Comparison of ENCODE assay signal across 14 mouse cellular contexts in the genomic region with DNA sequence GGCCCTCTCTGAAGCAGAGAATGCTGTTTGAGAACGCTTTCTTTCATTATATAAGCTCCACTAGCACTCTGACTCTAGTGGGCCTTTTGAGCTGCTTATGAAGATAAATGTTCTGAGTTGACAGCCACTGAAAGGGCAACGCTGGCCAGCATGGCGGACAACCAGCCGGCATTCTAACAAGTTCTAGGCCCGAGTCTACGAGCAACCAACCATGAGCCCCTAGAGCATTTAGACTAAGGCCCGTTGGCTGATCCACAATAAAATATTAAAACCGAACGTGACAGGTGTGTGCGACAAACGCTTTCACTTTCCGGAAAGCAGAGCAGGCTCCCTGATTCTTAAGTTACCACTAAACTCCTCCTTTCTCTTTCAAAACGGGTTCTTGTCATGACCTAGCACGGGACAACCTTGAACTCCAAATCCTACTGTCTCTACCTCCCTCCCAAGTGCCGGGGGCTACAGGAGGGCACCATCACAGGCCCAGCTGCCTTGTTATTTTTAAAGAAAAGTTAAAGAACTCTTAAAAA. TPM values are rescaled to one million over a fixed set of nuclear protein-coding genes. Genes with fewer than 3 reads are reported as not detected.
DNase-seq lines count a peak whose midpoint lies in the region; ATAC-seq and TF ChIP-seq lines count a peak whose summit lies in the region.
"Had no signal": no experiment of that assay in that cellular context is flagged by ENCODE, and none has a peak within 500 bp of the region (broad histone marks: within the 10 kb centered on the region; RNA-seq: fewer than 3 reads in every experiment).

No protein-coding gene starts in this region.

- TF ChIP-seq CTCF in E14TG2a.4 (conservative IDR thresholded peaks at IDR 0.05; ENCODE audit: low read length), result no peak

- no peaks in the 10 kb centered on the region for H3K27me3 ChIP-seq in limb, embryonic 13.5 days
- no peaks in the 10 kb centered on the region for H3K27me3 ChIP-seq in limb, embryonic 10.5 days (ENCODE audit: low read depth, poor library complexity, severe bottlenecking)
- H3K27me3 ChIP-seq in E14TG2a.4 (ENCODE audit: insufficient read depth, low read length), result no peaks in the 10 kb centered on the region
- no peaks in the 10 kb centered on the region for H3K27me3 ChIP-seq in liver, embryonic 16.5 days (ENCODE audit: control insufficient read depth, insufficient read depth, low read depth, low read length)
- H3K27me3 ChIP-seq: liver, embryonic 15.5 days; midbrain, embryonic 15.5 days had no signal

- 80% methylated on average over 15 of the region's 15 CpGs for whole genome bisulfite sequencing in limb, embryonic 13.5 days
- WGBS in limb, embryonic 10.5 days, result 92% methylated on average over 15 of the region's 15 CpGs
- WGBS in liver, embryonic 16.5 days (ENCODE audit: insufficient replicate concordance), result 83% methylated on average over 15 of the region's 15 CpGs

- H3K36me3 ChIP-seq in limb, embryonic 13.5 days, result peaks cover 3% of the 10 kb centered on the region; the same call in 1 of the 2 replicates
- peaks cover 5% of the 10 kb centered on the region for H3K36me3 ChIP-seq in limb, embryonic 10.5 days
- peaks cover 20% of the 10 kb centered on the region for H3K36me3 ChIP-seq in E14TG2a.4 (ENCODE audit: insufficient read depth, low read length)
- no peaks in the 10 kb centered on the region for H3K36me3 ChIP-seq in liver, embryonic 16.5 days (ENCODE audit: control insufficient read depth, insufficient read depth)
- H3K36me3 ChIP-seq: liver, embryonic 15.5 days; midbrain, embryonic 15.5 days had no signal

- H3K4me2 ChIP-seq in limb, embryonic 13.5 days (replicated peaks), result 0 out of 2 replicates have a peak overlapping the region, but pooled peaks have one; percentile 4
- H3K4me2 ChIP-seq in liver, embryonic 16.5 days (ENCODE audit: low read depth, low read length), result 0 out of 2 replicates have a peak overlapping the region, but pooled peaks have one; percentile 2

- H3K4me3 ChIP-seq in limb, embryonic 13.5 days, result no peak overlapping the region
- no peak overlapping the region for H3K4me3 ChIP-seq in limb, embryonic 10.5 days
- peak overlapping the region; percentile 24 for H3K4me3 ChIP-seq in E14TG2a.4 (replicated peaks; ENCODE audit: low read length)
- H3K4me3 ChIP-seq in liver, embryonic 16.5 days (ENCODE audit: low read depth, low read length), result no peak overlapping the region

- intact Hi-C loops in gastrocnemius, postnatal 14 days (cut with DNase I; ENCODE audit: low total_unique reads), result no loop called here

- H3K27ac ChIP-seq in limb, embryonic 13.5 days, result no peak overlapping the region
- H3K27ac ChIP-seq in limb, embryonic 10.5 days, result no peak overlapping the region
- H3K27ac ChIP-seq in liver, embryonic 16.5 days (ENCODE audit: low read length), result no peak overlapping the region
- H3K27ac ChIP-seq: liver, embryonic 15.5 days; midbrain, embryonic 15.5 days had no signal

- no peak for ATAC-seq in limb, embryonic 13.5 days (ENCODE audit: low FRiP score, low read depth)
- ATAC-seq in liver, embryonic 16.5 days (ENCODE audit: low read depth), result no peak
- ATAC-seq: hindbrain, embryonic 16.5 days; midbrain, embryonic 15.5 days had no signal

- H3K9me3 ChIP-seq in limb, embryonic 13.5 days, result no peaks in the 10 kb centered on the region
- no peaks in the 10 kb centered on the region for H3K9me3 ChIP-seq in limb, embryonic 10.5 days (replicated peaks)
- no peaks in the 10 kb centered on the region for H3K9me3 ChIP-seq in E14TG2a.4 (ENCODE audit: low read length)
- no peaks in the 10 kb centered on the region for H3K9me3 ChIP-seq in liver, embryonic 16.5 days (replicated peaks; ENCODE audit: control insufficient read depth, low read length)
- H3K9me3 ChIP-seq: liver, embryonic 15.5 days; midbrain, embryonic 15.5 days had no signal

- H3K9ac ChIP-seq in limb, embryonic 13.5 days, result no peak overlapping the region
- H3K9ac ChIP-seq in liver, embryonic 16.5 days (ENCODE audit: low read depth, low read length), result no peak overlapping the region

- peaks cover 18% of the 10 kb centered on the region for H3K4me1 ChIP-seq in limb, embryonic 13.5 days
- peaks cover 12% of the 10 kb centered on the region for H3K4me1 ChIP-seq in limb, embryonic 10.5 days
- peaks cover 75% of the 10 kb centered on the region for H3K4me1 ChIP-seq in E14TG2a.4 (replicated peaks; ENCODE audit: low read depth, low read length)
- peaks cover 21% of the 10 kb centered on the region for H3K4me1 ChIP-seq in liver, embryonic 16.5 days (ENCODE audit: control insufficient read depth, low read depth, low read length)

- DNase-seq in limb, embryonic 10.5 days (ENCODE audit: low spot score), result no peak
- peak; percentile 53 for DNase-seq in CD4-positive helper T cell, adult 2 months (ENCODE audit: low read depth, low spot score)
- DNase-seq in gastrocnemius, postnatal 14 days, result no peak
- no peak for DNase-seq in kidney, postnatal 25 days
- DNase-seq: cerebellum, postnatal 25 days; gastrocnemius, postnatal 25 days; heart, postnatal 10 days; kidney, postnatal 14 days had no signal

RNA-seq across cellular contexts. Expression of gene Uggt1, which starts 2.6 kb away (rescaled TPM):
- 52.4 and 54.6 TPM in 2 replicates for polyA plus RNA-seq in limb, embryonic 13.5 days (2015; fragmentation: Nextera tagmentation; extraction: Ambion mirVana)
- 54.1 and 55.2 TPM in 2 replicates for polyA plus RNA-seq in limb, embryonic 10.5 days (2016; fragmentation: Nextera tagmentation; extraction: Ambion mirVana)
- 19.6 and 19.8 TPM in 2 replicates for polyA plus RNA-seq in liver, embryonic 16.5 days (2015; fragmentation: Nextera tagmentation; extraction: Ambion mirVana)
- 10 to 100 TPM; 19.5 to 20.3 TPM for total RNA-seq in gastrocnemius, postnatal 14 days (2021)

RNA-seq across cellular contexts. Expression of gene Neurl3, which starts 32.5 kb away (rescaled TPM):
- polyA plus RNA-seq in limb, embryonic 13.5 days (2015; fragmentation: Nextera tagmentation; extraction: Ambion mirVana), result 0.83 and 2.0 TPM in 2 replicates
- 0.45 and 1.0 TPM in 2 replicates for polyA plus RNA-seq in limb, embryonic 10.5 days (2016; fragmentation: Nextera tagmentation; extraction: Ambion mirVana)
- 3.1 and 3.4 TPM in 2 replicates for polyA plus RNA-seq in liver, embryonic 16.5 days (2015; fragmentation: Nextera tagmentation; extraction: Ambion mirVana)
- total RNA-seq in gastrocnemius, postnatal 14 days (2021), result 1 to 10 TPM in 1 of 2 experiments, under 1 TPM in 1; 0.58 to 1.1 TPM
